Mouse (Mus musculus) urinary bladder, postnatal 14 days (tissue): ENCODE results near the gene Cdcp1.
A peak's percentile ranks its signal among the peaks of the same experiment; 100 is the strongest.

Source experiments
- DNase-seq: peaks from one replicate; pipeline ENCODE4 v3.0.0; 2021; ENCODE audit warnings: low spot score

The Cdcp1 gene

GRCm38 (mm10) chr9:123150241-123151020 lies 65.4 kb downstream of the Cdcp1 start, which contains the start of gene Clec3b:
Clec3b (plus strand) TSS chr9:123150946.
- peak; percentile 57 for DNase-seq

- peak; percentile 53 for DNase-seq
Measured at GRCm38 (mm10) chr9:123148430-123148829, 67.4 kb downstream of the Cdcp1 start.

- no peak for DNase-seq
Measured at GRCm38 (mm10) chr9:123139887-123140614, 75.8 kb downstream of the Cdcp1 start.

- peak; percentile 78 for DNase-seq
Measured at GRCm38 (mm10) chr9:123138891-123139474, 76.9 kb downstream of the Cdcp1 start.

- DNase-seq: peak; percentile 65
Measured at GRCm38 (mm10) chr9:123136953-123137682, 78.7 kb downstream of the Cdcp1 start.

GRCm38 (mm10) chr9:123132994-123133393 lies 82.8 kb downstream of the Cdcp1 start:
- DNase-seq: no peak

GRCm38 (mm10) chr9:123127663-123128062 lies 88.2 kb downstream of the Cdcp1 start:
- DNase-seq: no peak

GRCm38 (mm10) chr9:123124413-123124981 lies 91.3 kb downstream of the Cdcp1 start:
- no peak for DNase-seq

- peak; percentile 38 for DNase-seq
Measured at GRCm38 (mm10) chr9:123123571-123124412, 92.0 kb downstream of the Cdcp1 start.

GRCm38 (mm10) chr9:123123017-123123416 lies 92.8 kb downstream of the Cdcp1 start:
- no peak for DNase-seq
